ENCODE assay signal across 17 mouse cellular contexts in the genomic region with DNA sequence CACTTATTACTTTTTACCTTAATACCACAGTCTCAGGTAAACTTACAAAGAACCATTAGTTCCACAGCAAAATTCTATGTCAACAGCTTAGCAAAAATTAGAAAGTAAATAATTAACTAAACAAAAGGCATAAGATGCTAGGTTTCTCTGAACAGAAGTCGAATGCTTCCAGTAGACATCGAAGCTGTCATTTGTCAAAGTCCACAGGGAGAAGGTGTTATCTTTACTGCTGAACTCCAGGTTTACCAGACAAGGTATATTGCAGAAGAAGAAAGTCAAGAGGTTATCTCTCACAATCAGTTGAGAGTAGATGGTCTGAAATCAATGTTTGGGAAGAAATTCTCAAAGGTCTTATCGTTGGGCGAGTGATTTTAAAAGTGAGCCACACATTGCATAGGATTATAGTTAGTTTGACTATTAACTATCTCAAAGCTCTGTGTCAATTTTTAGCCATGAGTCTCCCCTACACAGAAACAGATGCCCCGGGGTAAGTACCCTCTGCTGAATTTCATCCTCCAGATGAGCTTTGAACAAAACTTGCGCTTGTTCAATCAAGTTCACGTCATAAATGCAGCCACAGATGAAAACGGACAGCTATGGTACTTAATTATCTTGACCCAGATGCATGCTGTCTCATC.
"Had no signal": no experiment of that assay in that cellular context is flagged by ENCODE, and none has a peak within 500 bp of the region (broad histone marks: within the 10 kb centered on the region; RNA-seq: fewer than 3 reads in every experiment).

No protein-coding gene starts in this region.

- H3K9ac ChIP-seq: liver, embryonic 15.5 days; liver, postnatal 0 days; lung, embryonic 15.5 days; midbrain, embryonic 13.5 days; midbrain, embryonic 15.5 days; neural tube, embryonic 12.5 days had no signal

- DNase-seq: liver, postnatal 0 days; lung, adult 2 months; lung, postnatal 14 days; lung, postnatal 36 days; right cerebral cortex, postnatal 14 days; thymus, adult 18-20 months; thymus, postnatal 25 days; thymus, postnatal 4 days had no signal

- H3K9me3 ChIP-seq: liver, embryonic 15.5 days; lung, embryonic 15.5 days; megakaryocyte, embryonic 14.5 days; midbrain, embryonic 13.5 days; midbrain, embryonic 15.5 days; neural tube, embryonic 12.5 days had no signal

- H3K4me2 ChIP-seq: liver, embryonic 15.5 days; lung, embryonic 15.5 days; midbrain, embryonic 11.5 days; midbrain, embryonic 13.5 days; midbrain, embryonic 15.5 days; neural tube, embryonic 12.5 days had no signal

- H3K27me3 ChIP-seq: liver, embryonic 15.5 days; lung, embryonic 15.5 days; megakaryocyte, embryonic 14.5 days; midbrain, embryonic 13.5 days; midbrain, embryonic 15.5 days; neural tube, embryonic 12.5 days had no signal

- ATAC-seq: liver, postnatal 0 days; lung, postnatal 0 days; midbrain, embryonic 13.5 days; midbrain, embryonic 15.5 days had no signal

- H3K4me3 ChIP-seq: liver, embryonic 15.5 days; lung, embryonic 15.5 days; megakaryocyte, embryonic 14.5 days; midbrain, embryonic 13.5 days; midbrain, embryonic 15.5 days; neural tube, embryonic 12.5 days had no signal

- H3K36me3 ChIP-seq: liver, embryonic 15.5 days; lung, embryonic 15.5 days; midbrain, embryonic 13.5 days; midbrain, embryonic 15.5 days; neural tube, embryonic 12.5 days had no signal

- H3K27ac ChIP-seq: liver, embryonic 15.5 days; lung, embryonic 15.5 days; macrophage; midbrain, embryonic 13.5 days; midbrain, embryonic 15.5 days; neural tube, embryonic 12.5 days had no signal

- H3K4me1 ChIP-seq: liver, embryonic 15.5 days; lung, embryonic 15.5 days; megakaryocyte, embryonic 14.5 days; midbrain, embryonic 13.5 days; midbrain, embryonic 15.5 days; neural tube, embryonic 12.5 days had no signal
